Mouse (Mus musculus) liver, adult 2 months (tissue): ENCODE results near the gene Pprc1.

Source experiments
- CTCF ChIP-seq: fragments of 200-500 bp; IDR thresholded peaks from 2 replicates; pipeline ENCODE4 v1.5.1; 2011; ENCODE audit warnings: low read depth, low read length, control low read depth
- POLR2A ChIP-seq: fragments of 200-500 bp; IDR thresholded peaks from 2 replicates; pipeline ENCODE4 v1.6.1; 2011; ENCODE audit warnings: low read length, control low read depth; ENCODE audit not compliant: insufficient read depth; ENCODE audit errors: extremely low read depth

GRCm38 (mm10) chr19:46032731-46033510, 11.8 kb upstream of the Pprc1 start:
- TF ChIP-seq CTCF, result no peak
- no peak for TF ChIP-seq POLR2A
